Comparison of ENCODE assay signal across 8 mouse cellular contexts in the genomic region with DNA sequence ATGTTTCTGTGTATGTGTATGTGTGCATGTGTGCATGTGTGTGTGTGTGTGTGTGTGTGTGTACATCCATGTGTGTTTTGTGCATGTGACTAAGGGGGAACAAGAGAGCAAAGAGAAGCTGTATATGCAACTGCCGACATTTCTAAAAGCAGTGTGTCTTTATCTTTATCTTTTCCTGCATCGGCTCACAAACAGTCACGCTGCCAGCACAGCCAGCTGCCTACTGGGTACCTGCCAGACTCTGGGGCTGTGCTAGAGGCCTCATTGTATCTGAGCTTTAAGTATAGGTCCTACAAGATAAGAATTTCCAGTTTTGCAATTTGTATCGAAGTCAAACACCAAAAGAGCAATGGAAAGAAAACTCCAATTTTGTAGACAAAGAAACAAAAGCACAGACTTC. TPM values are rescaled to one million over a fixed set of nuclear protein-coding genes. Genes with fewer than 3 reads are reported as not detected.
A peak's percentile ranks its signal among the peaks of the same experiment; 100 is the strongest.
DNase-seq lines count a peak whose midpoint lies in the region; ATAC-seq and TF ChIP-seq lines count a peak whose summit lies in the region.

No protein-coding gene starts in this region.

- peak; percentile 56 for DNase-seq in adrenal gland, postnatal 10 days
- DNase-seq in adrenal gland, postnatal 4 days (ENCODE audit: low spot score in 2 of 2): no peak
- peak; percentile 43 for DNase-seq in lung, embryonic 14.5 days
- DNase-seq in lung, postnatal 25 days (ENCODE audit: low spot score): no peak
- peak; percentile 61 for DNase-seq in right cerebral cortex, postnatal 25 days
- no peak for DNase-seq in kidney, adult 18-20 months
- DNase-seq in midbrain, embryonic 14.5 days: no peak

- peaks cover 6% of the 10 kb centered on the region; the same call in 1 of the 2 replicates for H3K36me3 ChIP-seq in lung, embryonic 14.5 days (ENCODE audit: insufficient read depth)
- H3K36me3 ChIP-seq in limb, embryonic 13.5 days: peaks cover 16% of the 10 kb centered on the region
- peaks cover 17% of the 10 kb centered on the region for H3K36me3 ChIP-seq in midbrain, embryonic 14.5 days (ENCODE audit: control insufficient read depth, insufficient read depth, low read length)

- H3K4me2 ChIP-seq in lung, embryonic 14.5 days: no peak overlapping the region
- no peak overlapping the region for H3K4me2 ChIP-seq in limb, embryonic 13.5 days (replicated peaks)
- H3K4me2 ChIP-seq in midbrain, embryonic 14.5 days (ENCODE audit: low read length): no peak overlapping the region

- H3K4me1 ChIP-seq in lung, embryonic 14.5 days (ENCODE audit: insufficient read depth): peaks cover 24% of the 10 kb centered on the region
- peaks cover 40% of the 10 kb centered on the region for H3K4me1 ChIP-seq in limb, embryonic 13.5 days
- H3K4me1 ChIP-seq in midbrain, embryonic 14.5 days (ENCODE audit: control insufficient read depth, insufficient read depth, low read length): no peaks in the 10 kb centered on the region

- H3K9me3 ChIP-seq in lung, embryonic 14.5 days (ENCODE audit: low read depth, low read length): peaks cover 4% of the 10 kb centered on the region; the same call in 1 of the 2 replicates
- H3K9me3 ChIP-seq in limb, embryonic 13.5 days: 0 out of 2 replicates have a peak, but pooled peaks cover 4% of the 10 kb centered on the region
- H3K9me3 ChIP-seq in midbrain, embryonic 14.5 days (ENCODE audit: control insufficient read depth, low read length): no peaks in the 10 kb centered on the region

- H3K27me3 ChIP-seq in lung, embryonic 14.5 days (ENCODE audit: insufficient read depth, low read length): no peaks in the 10 kb centered on the region
- no peaks in the 10 kb centered on the region for H3K27me3 ChIP-seq in limb, embryonic 13.5 days
- no peaks in the 10 kb centered on the region for H3K27me3 ChIP-seq in midbrain, embryonic 14.5 days (ENCODE audit: control insufficient read depth, insufficient read depth, low read length)

- no peak overlapping the region for H3K4me3 ChIP-seq in lung, embryonic 14.5 days (ENCODE audit: low read depth, low read length)
- H3K4me3 ChIP-seq in limb, embryonic 13.5 days: no peak overlapping the region
- no peak overlapping the region for H3K4me3 ChIP-seq in midbrain, embryonic 14.5 days (replicated peaks; ENCODE audit: low read depth, low read length)

- H3K27ac ChIP-seq in lung, embryonic 14.5 days (ENCODE audit: low read depth): peak overlapping the region; percentile 82
- H3K27ac ChIP-seq in limb, embryonic 13.5 days: peak overlapping the region; percentile 66
- H3K27ac ChIP-seq in midbrain, embryonic 14.5 days (replicated peaks; ENCODE audit: low read depth, low read length): no peak overlapping the region

- 0 out of 2 replicates have a peak, but pooled peaks have one; percentile 26 for ATAC-seq in lung, embryonic 14.5 days (ENCODE audit: insufficient read depth)
- no peak for ATAC-seq in limb, embryonic 13.5 days (ENCODE audit: low FRiP score, low read depth)
- ATAC-seq in midbrain, embryonic 14.5 days (ENCODE audit: low FRiP score, low TSS enrichment): no peak

- no peak overlapping the region for H3K9ac ChIP-seq in lung, embryonic 14.5 days
- H3K9ac ChIP-seq in limb, embryonic 13.5 days: no peak overlapping the region
- no peak overlapping the region for H3K9ac ChIP-seq in midbrain, embryonic 14.5 days (replicated peaks; ENCODE audit: low read length)

- no peak for TF ChIP-seq CTCF in lung, embryonic 14.5 days (IDR thresholded peaks at IDR 0.05; ENCODE audit: low read depth)

- 20% methylated on average over 4 of the region's 4 CpGs for WGBS in lung, embryonic 14.5 days
- 80% methylated on average over 4 of the region's 4 CpGs for WGBS in limb, embryonic 13.5 days
- WGBS in midbrain, embryonic 14.5 days: 70% methylated on average over 4 of the region's 4 CpGs

RNA-seq across cellular contexts. Expression of a gene that starts 17.1 kb away (rescaled TPM):
- total RNA-seq in adrenal gland, postnatal 10 days (2021): 10 to 100 TPM; 79.6 to 80.6 TPM
- 10 to 100 TPM; 75.9 to 87.0 TPM for total RNA-seq in adrenal gland, postnatal 4 days (2021)
- 9.5 and 10.7 TPM in 2 replicates for polyA plus RNA-seq in lung, embryonic 14.5 days (2014; fragmentation: Nextera tagmentation; extraction: Ambion mirVana)
- polyA plus RNA-seq in limb, embryonic 13.5 days (2015; fragmentation: Nextera tagmentation; extraction: Ambion mirVana): 11.5 and 12.2 TPM in 2 replicates
- 21.0 and 28.2 TPM in 2 replicates for polyA plus RNA-seq in midbrain, embryonic 14.5 days (2014; fragmentation: Nextera tagmentation; extraction: Ambion mirVana)

RNA-seq across cellular contexts. Expression of a gene that starts 54.5 kb away (rescaled TPM):
- total RNA-seq in adrenal gland, postnatal 10 days (2021): 10 to 100 TPM; 30.3 to 34.0 TPM
- total RNA-seq in adrenal gland, postnatal 4 days (2021): 10 to 100 TPM; 48.8 to 53.0 TPM
- polyA plus RNA-seq in lung, embryonic 14.5 days (2014; fragmentation: Nextera tagmentation; extraction: Ambion mirVana): 57.8 and 61.9 TPM in 2 replicates
- 55.2 and 60.2 TPM in 2 replicates for polyA plus RNA-seq in limb, embryonic 13.5 days (2015; fragmentation: Nextera tagmentation; extraction: Ambion mirVana)
- polyA plus RNA-seq in midbrain, embryonic 14.5 days (2014; fragmentation: Nextera tagmentation; extraction: Ambion mirVana): 58.2 and 61.4 TPM in 2 replicates

Comparison
In these comparisons a context has a peak if more than half of its experiments do, and no peak if none do; other contexts are left out.
1. DNase-seq: peak in adrenal gland, postnatal 10 days (single experiment), lung, embryonic 14.5 days (single experiment) and right cerebral cortex, postnatal 25 days (single experiment); none in adrenal gland, postnatal 4 days (0 of 2), lung, postnatal 25 days (single experiment), kidney, adult 18-20 months (single experiment) and midbrain, embryonic 14.5 days (single experiment).